Mouse (Mus musculus): ENCODE results near the gene Cep350.

The Cep350 gene

DNA sequence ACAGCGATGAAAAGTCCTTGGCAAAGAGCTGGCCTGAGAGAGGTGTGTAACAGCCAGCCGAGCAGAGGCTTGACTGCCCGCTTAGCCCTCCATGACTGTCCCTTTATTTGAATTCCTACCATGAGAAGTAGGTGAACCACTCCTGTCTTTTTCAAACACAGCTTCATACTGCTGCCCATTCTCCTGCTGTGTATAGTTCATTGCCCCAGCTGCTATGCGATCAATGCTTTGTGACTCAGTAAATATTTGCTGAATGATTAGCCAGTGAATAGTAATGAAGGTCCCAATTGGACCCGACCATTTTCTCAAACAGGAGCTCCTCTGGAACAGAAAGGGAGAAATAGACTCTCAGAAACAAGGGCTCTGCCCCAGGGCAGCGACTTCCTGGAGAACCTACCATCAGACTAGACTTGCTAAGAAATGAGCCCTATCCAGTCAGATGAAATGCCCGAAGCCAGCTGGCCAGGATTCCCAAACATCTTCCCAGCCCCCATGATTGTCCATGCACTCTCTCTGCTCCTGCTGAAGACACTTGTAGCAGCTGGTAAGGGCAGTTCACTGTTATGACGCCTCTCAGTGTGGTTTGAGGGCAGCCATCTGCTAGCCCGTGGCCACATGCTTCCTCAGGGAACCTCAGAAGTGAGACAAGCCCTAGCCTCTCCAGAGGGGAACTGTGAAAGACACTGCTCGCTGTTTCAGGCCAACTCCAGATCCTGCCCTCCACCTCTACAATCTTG lies 163.2 kb downstream of the Cep350 start:
- DNase-seq (ENCODE audit: low spot score): peak; percentile 17

- DNase-seq (ENCODE audit: low spot score): no peak
Measured at GRCm38 (mm10) chr1:155808261-155808660, 164.8 kb downstream of the Cep350 start.

- no peak for DNase-seq (ENCODE audit: low spot score)
Measured at GRCm38 (mm10) chr1:155805607-155806006, 167.4 kb downstream of the Cep350 start.

- DNase-seq (ENCODE audit: low spot score): no peak
Measured at GRCm38 (mm10) chr1:155801014-155801991, 171.8 kb downstream of the Cep350 start.

GRCm38 (mm10) chr1:155798000-155798399 lies 175.1 kb downstream of the Cep350 start:
- DNase-seq (ENCODE audit: low spot score): no peak

DNA sequence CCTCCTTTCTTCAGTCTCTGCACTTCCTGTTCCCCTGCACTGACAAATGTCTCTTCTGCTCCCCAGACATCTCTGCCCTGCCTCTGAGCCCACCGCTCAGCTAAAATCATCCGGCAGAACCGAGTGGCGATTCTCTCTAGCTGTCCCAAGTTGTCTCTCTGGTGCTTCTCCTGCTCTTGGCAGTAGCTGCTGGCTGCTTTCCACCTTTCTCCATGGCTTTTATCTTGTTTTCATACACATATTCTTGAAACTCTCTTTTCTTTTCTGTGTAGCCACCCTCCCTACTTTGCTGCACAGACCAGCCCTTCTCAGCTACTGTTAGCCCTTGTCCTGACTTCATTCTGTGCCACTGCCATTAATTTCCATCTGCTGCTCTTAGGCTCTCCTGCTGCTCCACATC lies 175.6 kb downstream of the Cep350 start:
- DNase-seq (ENCODE audit: low spot score): no peak

GRCm38 (mm10) chr1:155796757-155797405 lies 176.2 kb downstream of the Cep350 start:
- no peak for DNase-seq (ENCODE audit: low spot score)

DNA sequence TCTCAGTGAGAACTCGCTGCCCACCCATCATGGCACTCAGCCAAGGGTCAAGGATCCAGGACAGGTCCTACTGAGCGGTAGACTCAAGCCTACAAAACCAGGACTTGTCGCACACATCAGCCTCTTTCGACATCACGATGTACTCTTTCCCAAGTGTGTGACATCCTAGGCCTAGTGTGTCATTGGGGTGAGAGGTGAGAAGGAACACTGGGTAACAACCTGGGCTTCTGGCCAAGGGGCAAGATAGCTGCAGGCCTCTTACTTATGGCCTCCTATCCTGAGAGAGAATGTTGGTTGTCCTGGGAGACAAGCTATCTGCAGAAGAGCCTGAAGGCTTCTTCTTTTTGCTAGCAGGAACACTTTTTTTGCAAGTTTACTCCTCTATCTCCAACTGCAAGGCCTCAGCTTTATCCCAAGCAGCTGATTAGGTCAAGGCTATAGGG lies 177.2 kb downstream of the Cep350 start:
- peak; percentile 82 for DNase-seq (ENCODE audit: low spot score)
